Mouse (Mus musculus): Measurements from ENCODE around the gene Soat1. TPM values are rescaled to one million over a fixed set of nuclear protein-coding genes. Genes with fewer than 3 reads are reported as not detected.

Gene Soat1
- total RNA-seq, 2 experiments from 2014 or later, result 24.8 to 32.1 TPM

Other genes with a start within 250 kb of the Soat1 start
- not detected in 2 replicates for gene Tdrd5, start 170.7 kb downstream of the Soat1 start, total RNA-seq (2015; ENCODE audit: low replicate concordance)
- not detected in 2 replicates for gene Tdrd5, start 170.7 kb downstream of the Soat1 start, total RNA-seq (2017; ENCODE audit: low replicate concordance)
- not detected in 2 replicates for gene Nphs2, start 163.6 kb downstream of the Soat1 start, total RNA-seq (2015; ENCODE audit: low replicate concordance)
- not detected in 2 replicates for gene Nphs2, start 163.6 kb downstream of the Soat1 start, total RNA-seq (2017; ENCODE audit: low replicate concordance)
- gene Gm2000, start 108.3 kb downstream of the Soat1 start, total RNA-seq (2015; ENCODE audit: low replicate concordance), result 340 and 471 TPM in 2 replicates
- 340 and 469 TPM in 2 replicates for gene Gm2000, start 108.3 kb downstream of the Soat1 start, total RNA-seq (2017; ENCODE audit: low replicate concordance)
- gene Axdnd1, start 53.2 kb downstream of the Soat1 start, total RNA-seq (2015; ENCODE audit: low replicate concordance), result not detected in 2 replicates
- 1.5 TPM in 1 of 2 replicates, not detected in the other for gene Axdnd1, start 53.2 kb downstream of the Soat1 start, total RNA-seq (2017; ENCODE audit: low replicate concordance)
- 0.38 and 0.63 TPM in 2 replicates for gene Gm10031, start 49.7 kb upstream of the Soat1 start, total RNA-seq (2015; ENCODE audit: low replicate concordance)
- 3.3 and 5.4 TPM in 2 replicates for gene Gm10031, start 49.7 kb upstream of the Soat1 start, total RNA-seq (2017; ENCODE audit: low replicate concordance)
- gene Abl2, start 84.5 kb upstream of the Soat1 start, total RNA-seq (2015; ENCODE audit: low replicate concordance), result 1.3 and 8.6 TPM in 2 replicates
- 1.5 and 5.4 TPM in 2 replicates for gene Abl2, start 84.5 kb upstream of the Soat1 start, total RNA-seq (2017; ENCODE audit: low replicate concordance)
- 4.4 and 4.8 TPM in 2 replicates for gene Tor3a, start 200.0 kb upstream of the Soat1 start, total RNA-seq (2015; ENCODE audit: low replicate concordance)
- 4.9 and 8.3 TPM in 2 replicates for gene Tor3a, start 200.0 kb upstream of the Soat1 start, total RNA-seq (2017; ENCODE audit: low replicate concordance)
- gene Fam20b, start 244.8 kb upstream of the Soat1 start, total RNA-seq (2015; ENCODE audit: low replicate concordance), result 6.5 and 10.6 TPM in 2 replicates
- 15.5 and 19.9 TPM in 2 replicates for gene Fam20b, start 244.8 kb upstream of the Soat1 start, total RNA-seq (2017; ENCODE audit: low replicate concordance)